Mouse (Mus musculus) brain, embryonic 14.5 days (tissue): ENCODE measurements at regions not wholly inside any gene's neighbourhood (a gene's known extent, or its start where the extent isn't known, plus 50 kb on each side); places are given as distances from the start of the nearest gene placed in this dataset.

ENCODE experiments used
- CTCF ChIP-seq: fragments of 200-500 bp; IDR thresholded peaks from 2 replicates; pipeline ENCODE4 v1.5.1; 2012; ENCODE audit warnings: inconsistent platforms, mild to moderate bottlenecking, moderate library complexity, borderline replicate concordance; ENCODE audit not compliant: insufficient read depth, insufficient read length; ENCODE audit errors: extremely low read depth
- POLR2A ChIP-seq: fragments of 200-500 bp; IDR thresholded peaks from 2 replicates; pipeline ENCODE4 v1.6.1; 2012; ENCODE audit warnings: mild to moderate bottlenecking, inconsistent platforms, borderline replicate concordance; ENCODE audit not compliant: poor library complexity, insufficient read depth, insufficient read length, severe bottlenecking; ENCODE audit errors: extremely low read depth

- TF ChIP-seq POLR2A (no peak), CTCF (peak; percentile 65)
Measured at GRCm38 (mm10) chrX:75673920-75674665, 96.1 kb upstream of the Rab39b start.
